Mouse (Mus musculus) CD4-positive helper T cell, adult 2 months (primary cell): ENCODE results near the gene Ap4e1.

Experiments
- DNase-seq: peaks from one replicate; pipeline ENCODE4 v3.0.0-alpha.2; 2012; ENCODE audit warnings: low read depth, missing footprints, low spot score

Ap4e1 gene

GRCm38 (mm10) chr2:127008469-127008998 is at the start of gene Ap4e1:
Gene Ap4e1 (plus strand): TSS chr2:127008717.
- DNase-seq = peak; percentile 92

DNA sequence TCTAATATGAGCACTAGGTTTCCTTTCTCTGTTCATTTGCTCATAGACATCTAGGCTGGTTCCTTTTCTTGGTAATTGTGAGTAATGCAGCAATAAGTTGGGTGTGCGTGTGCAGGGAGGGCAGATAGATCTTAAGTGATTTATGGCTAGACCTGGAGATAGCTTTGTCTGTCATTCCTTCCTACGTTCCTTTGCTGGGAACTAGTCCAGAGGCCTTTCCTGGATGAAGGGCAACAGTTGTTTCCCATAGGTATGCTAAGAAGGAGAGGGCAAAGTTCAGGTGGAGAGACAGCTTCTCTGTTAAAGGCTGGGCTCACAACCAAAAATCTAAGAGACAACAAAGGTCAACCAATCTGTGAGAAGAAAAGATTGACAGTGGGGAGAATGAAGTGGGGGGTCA is 46.8 kb upstream of the Ap4e1 start:
- no peak for DNase-seq

- no peak for DNase-seq
Observed at GRCm38 (mm10) chr2:126977428-126977827, 31.1 kb upstream of the Ap4e1 start.

DNA sequence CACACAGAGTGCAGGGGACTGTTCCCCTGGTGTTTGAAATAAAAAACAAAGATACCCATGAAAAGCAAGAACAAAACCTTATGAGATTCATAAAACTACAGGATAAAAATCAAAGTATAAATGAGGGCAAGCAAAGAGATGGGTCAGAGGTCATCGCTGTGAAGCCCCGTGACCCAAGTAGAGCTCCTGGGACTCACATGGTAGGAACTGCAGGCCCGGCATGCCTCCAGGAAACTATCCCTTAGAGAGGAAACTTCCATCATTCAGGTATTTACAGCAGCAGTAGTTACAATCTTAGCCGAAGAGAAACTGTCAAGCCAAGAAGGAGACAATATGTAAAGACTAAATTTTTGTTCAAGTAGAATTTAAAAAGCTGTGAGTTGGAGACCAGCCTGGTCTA is 25.3 kb upstream of the Ap4e1 start:
- DNase-seq = no peak

DNA sequence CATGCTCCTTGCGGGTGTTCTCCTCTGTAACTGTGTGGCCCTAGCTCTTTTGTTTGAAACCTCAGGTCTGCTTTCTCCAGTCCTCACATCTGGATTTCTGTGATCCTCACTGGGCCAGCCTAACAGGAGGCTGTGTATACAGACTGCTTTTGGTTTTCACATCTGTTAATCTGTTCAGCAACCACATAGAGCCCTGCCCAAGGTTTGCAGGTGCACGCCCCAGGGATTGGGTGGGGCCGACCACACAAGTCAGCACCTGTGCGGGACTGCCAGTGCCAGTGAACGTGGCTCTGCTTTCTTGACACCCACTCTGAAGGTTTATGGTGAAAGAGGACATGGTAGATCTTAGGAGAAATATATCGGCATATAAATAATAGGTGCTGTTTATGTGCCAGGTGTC is 18.6 kb upstream of the Ap4e1 start:
- no peak for DNase-seq

DNA sequence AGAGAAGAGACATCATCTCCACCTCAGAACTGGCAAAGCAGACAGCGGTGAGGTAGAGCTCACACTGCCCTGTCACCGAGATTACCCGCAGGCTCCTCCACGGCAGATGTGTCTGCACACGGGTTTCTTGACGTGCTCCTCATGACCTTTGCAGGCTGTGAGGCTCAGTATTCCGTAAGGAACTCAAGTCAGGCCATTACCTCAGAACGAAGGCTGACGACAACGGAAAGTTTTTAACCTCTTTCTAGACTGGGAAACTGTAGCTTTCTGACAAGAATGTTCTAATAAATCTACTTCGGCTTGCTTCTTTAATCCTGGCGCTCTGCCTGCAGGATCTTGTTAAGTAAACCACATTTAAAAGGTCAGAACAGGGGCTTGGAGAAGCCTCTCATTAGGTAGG is 15.8 kb upstream of the Ap4e1 start:
- no peak for DNase-seq

DNA sequence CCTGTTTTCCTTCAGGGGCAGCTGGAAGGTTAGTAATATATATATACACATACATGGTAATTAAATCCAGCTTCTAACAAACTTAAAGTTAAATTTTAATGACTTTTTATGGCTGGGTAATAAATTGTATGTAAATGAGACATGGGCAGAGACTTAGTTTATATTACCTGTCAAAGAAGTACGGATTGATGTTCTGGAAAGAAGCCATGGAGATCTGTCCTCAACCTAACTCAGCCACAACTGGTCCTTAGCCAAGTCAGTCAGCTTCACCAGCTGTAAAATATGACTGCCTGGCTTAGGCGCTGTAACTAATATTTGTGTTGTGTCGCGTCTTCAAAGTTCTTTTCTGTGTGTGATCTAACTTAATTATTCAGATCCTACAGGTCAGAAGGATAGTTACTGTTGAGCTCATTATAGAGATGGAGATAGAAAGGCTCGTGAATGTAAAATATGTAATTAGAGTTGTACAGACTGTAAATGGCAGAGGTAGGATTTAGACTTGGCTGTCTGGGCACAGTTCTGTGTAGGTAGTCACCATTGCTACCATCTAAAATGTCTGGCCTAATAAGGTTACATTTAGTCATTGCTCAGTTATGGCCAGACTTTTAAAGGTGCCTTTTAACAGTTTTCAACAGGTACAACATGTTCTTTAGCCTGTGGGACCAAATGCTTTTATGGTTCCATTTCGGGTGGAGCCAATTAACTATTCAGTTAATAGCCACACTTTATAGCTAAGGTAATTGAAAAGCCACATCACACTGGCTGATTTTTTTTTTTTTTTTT is 13.9 kb upstream of the Ap4e1 start:
- no peak for DNase-seq

DNA sequence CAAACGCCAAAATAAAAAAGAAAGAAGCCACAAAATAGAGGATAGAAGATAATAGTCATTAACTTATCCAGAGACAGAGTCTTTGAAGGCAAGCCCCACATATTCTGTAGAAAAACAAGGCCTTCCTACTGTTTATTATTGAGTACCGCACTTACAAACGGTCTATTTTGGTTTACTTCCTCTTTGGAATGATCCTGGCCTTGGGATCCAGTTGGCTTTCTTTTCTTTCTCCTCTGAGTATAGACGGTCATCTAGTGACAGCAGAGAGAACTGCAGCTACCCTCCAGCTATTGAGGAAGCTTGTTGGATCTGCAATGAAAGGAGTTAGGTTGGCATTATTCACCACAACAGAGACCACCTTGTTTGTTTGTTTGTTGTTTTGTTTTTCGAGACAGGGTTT is 11.8 kb upstream of the Ap4e1 start:
- no peak for DNase-seq

DNA sequence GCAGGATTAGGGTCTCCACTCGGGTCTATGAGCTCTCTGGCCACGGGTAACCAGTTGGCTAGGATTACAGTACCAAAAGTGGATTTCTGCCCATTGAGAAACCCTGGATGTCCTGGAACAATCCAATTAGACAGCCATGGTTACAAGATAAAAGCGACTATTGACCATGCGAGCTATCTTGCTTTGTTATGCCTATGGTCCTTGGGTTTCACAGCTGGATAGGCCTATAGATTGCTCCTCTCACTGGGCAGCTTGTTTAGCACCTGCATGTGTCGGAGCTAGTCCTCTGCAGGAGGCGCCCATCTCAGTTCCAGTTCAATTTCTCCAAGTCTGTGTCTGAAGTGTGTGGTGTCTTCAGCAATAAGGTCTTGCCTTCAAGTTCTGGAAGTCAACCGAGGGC is 10.3 kb upstream of the Ap4e1 start:
- no peak for DNase-seq

DNA sequence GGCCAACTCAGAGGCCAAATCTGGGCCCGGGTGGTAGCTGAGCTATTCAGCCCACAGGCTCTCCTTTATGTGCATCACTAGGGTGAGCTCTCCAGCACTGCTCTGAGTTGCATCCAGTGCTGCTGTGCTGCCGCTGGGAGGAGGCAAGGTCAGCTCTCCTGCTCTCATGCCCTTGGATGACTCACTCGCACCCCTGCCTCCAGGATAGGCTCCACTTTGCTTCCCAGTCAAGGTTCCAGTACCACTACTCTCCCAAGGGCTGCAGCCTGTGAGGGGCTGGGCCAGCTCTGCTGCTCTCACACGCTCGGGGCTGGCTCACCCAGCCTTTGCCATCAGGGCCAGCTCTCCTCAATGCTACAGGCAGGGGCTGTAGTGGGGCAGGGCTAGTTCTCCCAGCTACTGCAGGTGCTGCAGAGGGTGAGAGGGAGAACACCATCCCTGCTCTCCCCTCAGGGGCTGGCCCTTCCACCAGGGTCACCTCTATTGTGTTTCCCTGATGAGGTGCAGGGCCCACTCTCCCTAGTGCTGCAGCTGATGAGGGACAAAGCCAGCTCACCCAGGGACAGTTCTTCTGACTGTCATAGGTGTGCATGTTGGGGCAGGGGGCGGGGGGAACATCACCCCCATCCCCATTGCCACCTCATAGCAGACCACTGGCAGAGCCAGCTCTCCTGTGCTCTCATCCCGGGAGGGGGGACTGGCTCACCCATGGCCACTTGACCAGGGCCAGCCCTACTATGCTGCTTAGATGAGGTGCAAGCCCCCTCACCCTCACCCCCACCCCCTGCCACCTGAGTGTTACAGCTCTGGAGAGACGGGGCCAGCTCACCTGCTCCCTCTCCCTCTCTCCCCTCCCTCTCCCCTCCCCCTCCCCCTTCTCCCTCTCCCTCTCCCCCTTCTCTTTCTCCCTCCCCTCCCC is 7.9 kb upstream of the Ap4e1 start:
- no peak for DNase-seq

GRCm38 (mm10) chr2:127004046-127004445 is 4.5 kb upstream of the Ap4e1 start:
- no peak for DNase-seq

- DNase-seq = peak; percentile 66
Observed at GRCm38 (mm10) chr2:127006634-127007370, 1.7 kb upstream of the Ap4e1 start.

DNA sequence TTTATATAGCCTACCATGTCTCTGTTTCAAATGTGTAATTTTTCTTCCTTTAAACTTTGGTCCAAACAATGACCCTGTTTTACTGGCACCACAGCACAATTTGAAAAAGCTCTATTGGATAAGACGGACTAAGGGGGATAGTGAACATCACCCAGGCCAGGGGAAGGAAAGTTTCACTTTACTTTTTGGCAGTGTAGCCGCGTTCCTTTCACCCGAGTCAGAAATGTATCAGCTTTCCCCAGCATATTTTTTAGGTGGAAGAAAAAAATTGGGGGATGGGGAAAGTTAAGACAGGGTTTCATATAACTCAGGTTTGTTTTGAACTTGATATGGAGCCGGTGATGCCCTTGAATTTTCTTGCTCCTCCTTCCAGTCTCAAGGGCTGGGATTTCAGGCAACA is 1.0 kb upstream of the Ap4e1 start:
- no peak for DNase-seq

DNA sequence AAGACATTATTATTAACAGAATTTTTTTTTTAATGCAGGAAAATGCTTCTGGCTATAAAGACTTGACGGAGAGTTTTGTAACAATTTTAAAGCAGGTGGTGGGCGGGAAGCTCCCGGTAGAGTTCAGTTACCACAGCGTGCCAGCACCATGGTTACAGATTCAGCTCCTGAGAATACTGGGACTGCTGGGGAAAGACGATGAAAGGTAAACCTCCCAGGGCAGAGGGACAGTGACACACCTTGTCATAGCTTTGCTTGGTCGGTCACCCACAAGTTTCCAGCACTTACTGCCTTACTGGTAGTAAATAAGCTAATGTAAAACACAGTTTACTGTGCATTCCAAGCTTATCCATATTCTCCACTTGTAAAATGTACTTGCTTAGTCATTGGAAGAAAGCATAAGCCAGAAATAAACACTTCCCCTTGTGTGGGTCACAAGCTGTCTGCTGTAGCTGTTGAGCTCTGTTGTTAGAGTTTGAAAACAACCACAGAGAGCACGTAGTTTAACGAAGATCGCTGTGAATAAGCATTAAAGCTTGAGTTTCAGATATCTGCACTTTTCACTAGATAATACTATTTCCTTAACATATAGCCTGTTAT is 26.6 kb downstream of the Ap4e1 start:
- no peak for DNase-seq

GRCm38 (mm10) chr2:127037299-127037698 is 28.8 kb downstream of the Ap4e1 start:
- DNase-seq = no peak

DNA sequence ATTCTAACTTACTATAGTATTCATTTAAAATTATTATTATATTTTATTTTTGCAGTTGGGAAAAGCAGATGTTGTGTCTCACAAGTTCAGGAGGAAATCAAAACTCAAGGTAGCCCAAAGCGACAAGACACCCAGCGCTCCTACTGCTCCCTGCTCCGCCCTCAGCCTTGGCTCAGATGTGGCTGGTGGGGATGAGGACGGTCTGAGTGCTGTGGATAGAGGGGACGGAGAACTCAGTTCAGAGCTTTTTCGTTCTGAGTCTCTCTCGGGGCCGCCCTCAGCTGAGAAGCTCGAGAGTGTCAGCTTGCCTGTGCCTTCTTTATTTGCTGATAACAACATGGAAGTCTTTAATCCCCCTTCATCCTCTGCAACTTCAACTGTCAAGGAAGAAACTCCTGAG is 53.0 kb downstream of the Ap4e1 start:
- no peak for DNase-seq

DNA sequence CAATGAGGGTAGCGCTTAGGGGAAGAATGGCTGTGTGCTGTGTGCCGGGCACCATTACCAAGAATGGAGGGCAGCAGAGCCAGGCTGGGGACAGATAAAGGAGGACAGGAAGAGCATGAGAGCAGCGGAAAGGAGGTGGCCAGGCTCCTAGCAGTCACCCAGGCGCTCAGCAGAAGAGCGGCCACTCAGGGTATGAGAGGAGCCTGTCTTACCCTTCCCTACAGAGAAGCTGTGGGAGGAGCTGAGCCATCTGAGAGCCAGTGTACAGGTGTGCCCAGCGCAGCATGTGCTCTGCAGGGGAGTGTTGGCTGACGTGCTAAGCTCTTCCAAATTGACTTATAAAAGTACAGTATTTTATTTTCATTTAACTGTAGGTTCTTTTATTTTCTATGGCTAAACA is 60.3 kb downstream of the Ap4e1 start:
- DNase-seq = no peak

GRCm38 (mm10) chr2:127069781-127070434 is 61.4 kb downstream of the Ap4e1 start:
- DNase-seq = no peak

DNA sequence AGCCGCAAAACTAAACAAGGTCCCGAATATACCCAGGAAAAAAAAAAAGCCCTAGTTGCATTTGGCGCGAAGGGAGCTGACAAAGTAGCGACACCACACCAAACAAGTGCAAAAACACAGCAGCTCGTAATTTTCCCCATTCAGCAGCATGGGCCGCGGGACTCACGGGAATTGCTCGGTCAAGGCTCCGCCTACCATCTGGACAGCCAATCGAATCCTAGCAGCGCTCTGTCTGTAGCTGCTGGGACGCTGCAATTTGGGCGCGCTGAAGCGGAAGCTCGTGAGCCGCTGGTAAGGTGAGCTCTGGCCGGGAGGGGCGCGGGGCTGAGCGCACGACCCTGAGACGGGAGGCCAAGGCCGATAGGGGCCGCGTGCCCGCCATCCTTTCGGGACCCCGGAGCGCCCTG is 61.9 kb downstream of the Ap4e1 start, which contains the start of gene Blvra:
TSS of gene Blvra (plus strand) at position 231 of the 407 bp plus-strand sequence.
- peak; percentile 91 for DNase-seq

GRCm38 (mm10) chr2:127070879-127071278 is 62.4 kb downstream of the Ap4e1 start:
- no peak for DNase-seq

GRCm38 (mm10) chr2:127074116-127074515 is 65.6 kb downstream of the Ap4e1 start:
- no peak for DNase-seq
